Mouse (Mus musculus) frontal cortex, postnatal 10 days (tissue): ENCODE results near the gene Exo5.
A peak's percentile ranks its signal among the peaks of the same experiment; 100 is the strongest.

Source experiments
- DNase-seq, 2 experiments: peaks; one replicate each; pipeline ENCODE4 v3.0.0; 2022; ENCODE audit warnings: low spot score in 2 of 2, mixed read lengths in 1 of 2

Exo5 gene

GRCm38 (mm10) chr4:120924554-120925299 is at the start of gene Exo5:
Gene Exo5 (minus strand): TSS chr4:120925017.
- peak; percentile 88 for DNase-seq

DNA sequence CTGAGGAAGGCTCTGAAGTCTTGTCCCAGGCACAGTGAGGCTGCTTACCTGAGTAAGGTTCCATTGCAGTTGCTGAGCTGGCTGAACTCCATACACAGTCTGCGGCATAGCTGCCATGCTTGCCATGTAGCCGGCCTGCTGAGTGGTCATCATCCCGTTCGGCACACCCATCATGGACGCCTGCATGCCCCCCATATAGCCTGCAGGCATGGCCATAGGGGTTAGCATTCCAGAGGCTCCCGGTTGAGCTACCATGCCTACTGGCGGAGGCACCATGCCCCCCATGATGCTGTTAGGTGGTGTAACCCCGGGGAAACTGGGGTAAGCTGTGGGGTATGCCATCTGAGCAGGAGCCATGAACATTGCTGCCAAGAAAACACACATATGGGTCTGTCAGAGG is 47.0 kb upstream of the Exo5 start:
- DNase-seq = no peak

DNA sequence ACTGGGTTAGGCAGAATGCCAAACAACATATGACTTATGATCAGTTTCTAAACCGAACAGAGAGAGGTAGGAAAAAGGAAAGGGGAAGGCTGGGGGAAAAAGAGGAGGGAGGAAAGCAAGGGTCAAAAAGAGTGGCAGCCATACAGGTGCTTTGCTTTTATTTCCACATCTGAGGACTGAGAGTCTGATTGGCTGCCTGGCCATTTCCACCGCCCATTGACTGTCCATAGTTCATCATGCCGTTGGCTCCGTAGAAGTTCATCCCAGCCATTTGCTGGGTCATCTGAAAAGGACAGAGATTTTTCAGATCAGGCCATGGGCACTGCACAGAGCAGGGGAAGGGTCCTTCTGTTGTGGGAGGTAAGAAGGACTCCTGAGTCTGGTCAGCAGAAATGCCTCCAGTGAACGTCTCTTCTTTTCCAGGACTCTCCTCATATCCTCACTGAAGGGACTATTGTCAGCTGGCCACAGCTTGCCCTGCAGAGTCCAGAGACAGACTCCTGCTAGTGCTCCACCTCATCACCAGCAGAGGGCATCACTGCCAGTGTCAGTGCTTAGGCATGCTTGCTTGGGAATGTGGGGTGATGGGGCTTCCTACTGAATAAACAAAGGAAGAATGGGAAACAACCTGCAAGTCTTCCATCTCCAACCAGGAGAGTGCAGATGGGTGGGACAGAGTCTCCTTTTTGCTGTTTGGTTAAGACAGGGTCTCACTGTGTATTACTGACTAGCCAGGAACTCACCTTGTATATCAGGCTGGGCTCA is 44.7 kb upstream of the Exo5 start:
- peak in 1 of 2 experiments; percentile 44 for DNase-seq

- no peak for DNase-seq
Measured at GRCm38 (mm10) chr4:120968486-120968885, 43.7 kb upstream of the Exo5 start.

- no peak for DNase-seq
Measured at GRCm38 (mm10) chr4:120955586-120955985, 30.8 kb upstream of the Exo5 start.

- DNase-seq = no peak
Measured at GRCm38 (mm10) chr4:120953667-120954066, 28.9 kb upstream of the Exo5 start.

DNA sequence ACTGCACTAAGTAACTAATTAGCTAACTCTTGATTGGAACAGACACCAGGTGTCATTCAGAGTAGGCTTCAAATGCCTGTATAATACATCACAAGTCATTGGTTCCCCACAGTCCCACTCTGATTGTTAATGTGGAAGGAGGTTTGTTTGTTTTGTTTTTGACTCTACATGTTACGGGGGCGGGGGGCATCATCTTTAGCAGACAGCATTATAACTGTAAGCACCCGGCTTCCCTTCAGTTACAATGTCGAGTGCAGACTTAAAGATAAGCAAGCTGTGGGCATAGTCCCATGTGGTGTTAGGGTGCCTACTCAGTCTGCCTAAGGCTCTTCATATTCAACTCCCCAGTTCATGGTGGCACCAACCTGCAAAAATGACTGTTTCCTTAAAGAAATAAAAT is 28.2 kb upstream of the Exo5 start:
- no peak for DNase-seq

- no peak for DNase-seq
Measured at GRCm38 (mm10) chr4:120952163-120952562, 27.3 kb upstream of the Exo5 start.

- peak; percentile 74 to 85 for DNase-seq
Measured at GRCm38 (mm10) chr4:120951428-120951973, 26.7 kb upstream of the Exo5 start, which contains the start of gene Zfp69. Gene Zfp69 (minus strand): TSS chr4:120951699.

DNA sequence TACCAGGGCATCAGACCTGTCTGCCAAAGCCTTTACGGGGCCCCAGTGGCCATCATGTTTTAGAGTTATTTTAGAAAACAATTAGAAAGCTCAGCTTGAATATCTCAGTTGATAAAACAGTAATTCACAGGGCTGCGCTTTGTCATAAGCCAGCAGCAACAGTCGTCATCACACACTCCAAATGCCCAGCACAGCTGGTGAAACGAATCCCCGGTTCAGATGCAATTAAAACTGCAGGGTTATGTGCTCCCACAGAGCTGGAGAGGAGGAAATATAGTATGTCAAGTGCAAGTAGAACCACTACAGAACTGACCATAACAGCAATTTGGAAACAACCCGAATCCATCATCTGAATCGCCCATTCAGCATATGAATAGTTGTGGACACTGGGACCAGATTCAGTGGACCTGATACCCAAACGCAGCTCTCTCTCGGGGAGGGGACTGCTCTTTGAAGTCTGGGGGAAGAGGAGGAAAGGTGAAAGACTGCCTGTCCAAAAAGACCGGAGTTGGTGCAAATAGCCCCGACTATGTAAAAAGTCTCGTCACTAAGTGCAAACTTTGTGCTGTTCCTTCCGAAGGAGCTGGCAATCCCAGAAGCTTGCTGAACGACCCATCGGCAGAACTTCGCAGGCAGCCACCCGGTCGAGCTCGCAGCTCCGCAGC is 26.1 kb upstream of the Exo5 start:
- no peak for DNase-seq

- no peak for DNase-seq
Measured at GRCm38 (mm10) chr4:120948938-120949337, 24.1 kb upstream of the Exo5 start.

GRCm38 (mm10) chr4:120935006-120935405 is 10.2 kb upstream of the Exo5 start:
- no peak for DNase-seq

- DNase-seq = no peak
Measured at GRCm38 (mm10) chr4:120930736-120931135, 5.9 kb upstream of the Exo5 start.

GRCm38 (mm10) chr4:120928686-120929085 is 3.9 kb upstream of the Exo5 start:
- DNase-seq = no peak

DNA sequence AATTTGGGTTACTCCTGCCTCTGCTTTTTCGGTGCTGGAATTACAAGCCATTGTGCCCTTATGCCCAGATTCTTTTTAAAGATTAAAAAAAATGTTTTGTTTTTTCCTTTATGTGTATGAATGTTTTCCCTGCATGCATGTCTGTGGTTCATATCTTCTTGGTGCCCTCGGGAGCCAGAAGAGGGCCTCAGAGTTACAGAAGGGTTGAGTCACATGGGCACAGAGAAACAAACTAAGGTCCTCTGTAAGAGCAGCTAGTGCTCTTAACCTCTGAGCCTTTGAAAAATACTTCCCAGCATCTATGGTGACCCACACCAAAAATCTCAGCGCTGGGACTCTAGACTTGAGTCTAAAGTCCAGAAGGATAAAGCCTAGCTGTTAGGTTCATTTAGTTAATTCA is 569 bp upstream of the Exo5 start:
- peak in 1 of 2 experiments; percentile 29 for DNase-seq

GRCm38 (mm10) chr4:120921461-120921860 is 3.4 kb downstream of the Exo5 start:
- no peak for DNase-seq

GRCm38 (mm10) chr4:120914501-120914900 is 10.3 kb downstream of the Exo5 start:
- DNase-seq = no peak

DNA sequence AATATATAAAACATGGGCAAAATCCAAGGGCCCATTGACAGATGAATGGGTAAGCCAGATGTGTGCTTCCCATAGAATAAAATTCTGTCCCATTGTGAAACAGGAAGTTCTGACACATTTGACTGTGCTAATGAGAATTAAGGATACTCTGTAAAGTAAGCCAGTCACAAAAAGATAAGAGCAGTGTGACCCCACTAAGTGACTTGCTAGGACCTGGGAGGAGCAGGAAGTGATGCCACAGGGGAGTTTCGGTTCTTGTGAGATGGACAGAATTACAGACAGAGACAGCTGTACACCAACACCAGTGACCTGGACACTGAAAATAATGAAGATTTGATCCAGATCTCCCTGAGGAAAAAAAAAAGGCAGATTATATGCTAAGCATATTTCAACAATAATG is 11.0 kb downstream of the Exo5 start:
- DNase-seq = no peak

- DNase-seq = no peak
Measured at GRCm38 (mm10) chr4:120913443-120913842, 11.4 kb downstream of the Exo5 start.

- DNase-seq = no peak
Measured at GRCm38 (mm10) chr4:120912866-120913265, 12.0 kb downstream of the Exo5 start.

GRCm38 (mm10) chr4:120911086-120911485 is 13.7 kb downstream of the Exo5 start:
- no peak for DNase-seq

- DNase-seq = peak in 1 of 2 experiments; percentile 41
Measured at GRCm38 (mm10) chr4:120909558-120910150, 15.2 kb downstream of the Exo5 start.
